Mouse (Mus musculus): ENCODE measurements around the gene Ankrd27. TPM values are rescaled to one million over a fixed set of nuclear protein-coding genes. Genes with fewer than 3 reads are reported as not detected.
A peak's percentile ranks its signal among the peaks of the same experiment; 100 is the strongest.

Gene Ankrd27
- polyA plus RNA-seq, 1 experiment from 2014 or later, result 16.4 TPM

DNA sequence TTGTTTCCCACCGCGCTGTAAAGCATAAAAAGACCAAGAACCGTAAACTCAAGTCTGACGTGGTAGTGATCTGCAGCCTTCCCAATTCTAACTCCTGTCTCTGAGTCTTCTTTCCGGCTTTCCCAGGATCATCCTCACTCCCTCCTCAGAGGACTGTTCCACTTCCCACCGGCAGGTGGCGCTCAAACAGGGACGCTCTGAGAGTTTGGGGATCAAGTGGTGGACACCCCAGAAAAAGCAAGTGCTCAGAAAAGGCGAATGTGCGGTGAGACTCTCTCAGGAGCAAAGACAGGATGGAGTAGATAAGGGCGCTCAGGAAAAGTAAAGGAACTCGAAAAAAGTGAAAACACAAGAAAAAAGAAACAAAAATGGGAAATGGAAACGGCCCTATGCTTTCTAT, 100.7 kb downstream of the Ankrd27 start:
- WGBS, result 24% methylated on average over 13 of the region's 13 CpGs

DNA sequence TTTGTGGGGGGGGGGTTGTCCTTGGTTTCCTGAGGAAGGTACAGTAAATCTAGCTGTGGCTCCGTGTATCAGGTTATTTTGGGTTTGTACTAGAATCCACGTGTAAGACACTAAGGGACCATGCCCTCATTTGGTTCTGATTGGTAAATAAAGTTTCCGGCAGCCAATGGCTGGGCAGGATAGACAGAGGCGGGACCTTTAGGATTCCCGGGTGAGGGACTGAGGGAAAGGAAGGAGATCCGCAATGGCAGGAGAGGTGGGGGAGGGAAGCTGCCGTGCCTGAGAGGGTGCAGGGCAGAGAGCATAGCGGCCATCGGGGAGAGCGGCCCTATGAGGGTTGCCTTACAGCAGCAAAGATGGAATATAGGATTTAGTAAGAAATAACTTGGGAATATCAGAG, 101.2 kb downstream of the Ankrd27 start:
- WGBS, result 22% methylated on average over 10 of the region's 10 CpGs
- ATAC-seq (ENCODE audit: low read depth), result no peak
- H3K4me3 ChIP-seq, result no peak overlapping the region

More for the DNA sequence above, 100.7 kb downstream of the Ankrd27 start:
- Histone ChIP-seq H3K4me1 (replicated peaks) (peaks cover 35% of the 10 kb centered on the region), H3K27me3 (no peaks in the 10 kb centered on the region), H3K4me2 (peak overlapping the region; percentile 15; the same call in 1 of the 2 replicates), H3K27ac (replicated peaks) (no peak overlapping the region; the same call in 1 of the 2 replicates), H3K4me3 (no peak overlapping the region), H3K9me3 (no peaks in the 10 kb centered on the region), H3K9ac (no peak overlapping the region), H3K36me3 (peaks cover 21% of the 10 kb centered on the region)
- no peak for ATAC-seq (ENCODE audit: low read depth)

DNA sequence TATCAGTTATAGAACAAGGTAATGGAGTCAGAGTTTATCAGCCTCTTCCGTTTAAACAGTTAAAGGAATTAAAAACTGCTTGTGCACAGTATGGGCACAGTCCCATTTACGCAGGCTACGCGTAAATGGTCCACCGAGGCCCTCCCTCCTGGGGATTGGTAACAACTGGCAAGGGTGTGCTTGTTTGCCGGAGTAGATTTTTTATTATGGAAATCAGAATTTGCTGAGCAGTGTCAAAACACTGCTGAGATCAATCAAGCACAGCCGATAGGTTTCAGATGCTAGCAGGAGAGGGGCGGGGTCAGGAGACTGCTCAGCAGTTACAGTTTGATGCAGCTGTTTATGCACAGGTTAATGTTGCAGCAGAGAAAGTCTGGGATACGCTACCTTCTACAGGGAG, 102.2 kb downstream of the Ankrd27 start:
- no peak overlapping the region for H3K4me2 ChIP-seq
- H3K4me3 ChIP-seq, result no peak overlapping the region
- no peaks in the 10 kb centered on the region for H3K27me3 ChIP-seq
- 40% methylated on average over 9 of the region's 9 CpGs for WGBS
- H3K27ac ChIP-seq (replicated peaks), result no peak overlapping the region
- peaks cover 46% of the 10 kb centered on the region for H3K4me1 ChIP-seq (replicated peaks)
- H3K36me3 ChIP-seq, result peaks cover 31% of the 10 kb centered on the region
- ATAC-seq (ENCODE audit: low read depth), result no peak
- no peak overlapping the region for H3K9ac ChIP-seq
- no peaks in the 10 kb centered on the region for H3K9me3 ChIP-seq

More for the DNA sequence above, 101.2 kb downstream of the Ankrd27 start:
- Histone ChIP-seq H3K27ac (replicated peaks) (no peak overlapping the region), H3K9ac (no peak overlapping the region), H3K36me3 (peaks cover 25% of the 10 kb centered on the region), H3K4me1 (replicated peaks) (peaks cover 40% of the 10 kb centered on the region), H3K4me2 (peak overlapping the region; percentile 15; the same call in 1 of the 2 replicates), H3K9me3 (no peaks in the 10 kb centered on the region), H3K27me3 (no peaks in the 10 kb centered on the region)

Other genes starting within 250 kb of the Ankrd27 start
- gene Faap24, start 189.4 kb upstream of the Ankrd27 start, polyA plus RNA-seq (2015; fragmentation: Nextera tagmentation; extraction: Ambion mirVana), result 19.2 and 20.7 TPM in 2 replicates
- gene Cep89, start 189.2 kb upstream of the Ankrd27 start, polyA plus RNA-seq (2015; fragmentation: Nextera tagmentation; extraction: Ambion mirVana), result 26.0 and 27.0 TPM in 2 replicates
- gene Slc7a9, start 137.4 kb upstream of the Ankrd27 start, polyA plus RNA-seq (2015; fragmentation: Nextera tagmentation; extraction: Ambion mirVana), result 0.18 TPM in 1 of 2 replicates, not detected in the other
- 0.59 and 0.92 TPM in 2 replicates for gene Tdrd12, start 48.5 kb upstream of the Ankrd27 start, polyA plus RNA-seq (2015; fragmentation: Nextera tagmentation; extraction: Ambion mirVana)
- 81.4 and 86.7 TPM in 2 replicates for gene Nudt19, start 29.9 kb upstream of the Ankrd27 start, polyA plus RNA-seq (2015; fragmentation: Nextera tagmentation; extraction: Ambion mirVana)
- 0.11 TPM in 2 replicates for gene Rgs9bp, start 662 bp upstream of the Ankrd27 start, polyA plus RNA-seq (2015; fragmentation: Nextera tagmentation; extraction: Ambion mirVana)
- gene Pdcd5, start 61.3 kb downstream of the Ankrd27 start, polyA plus RNA-seq (2015; fragmentation: Nextera tagmentation; extraction: Ambion mirVana), result 280 and 305 TPM in 2 replicates
- gene Dpy19l3, start 168.2 kb downstream of the Ankrd27 start, polyA plus RNA-seq (2015; fragmentation: Nextera tagmentation; extraction: Ambion mirVana), result 31.1 and 31.9 TPM in 2 replicates
- gene Zfp507, start 216.8 kb downstream of the Ankrd27 start, polyA plus RNA-seq (2015; fragmentation: Nextera tagmentation; extraction: Ambion mirVana), result 17.1 and 17.8 TPM in 2 replicates